Mouse (Mus musculus) layer of hippocampus, adult 18-20 months (tissue): ENCODE results near the gene Foxf1. TPM values are rescaled to one million over a fixed set of nuclear protein-coding genes. Genes with fewer than 3 reads are reported as not detected.

Source experiments
- DNase-seq, 2 experiments: peaks; one replicate each; pipeline ENCODE4 v3.0.0; 2022; ENCODE audit warnings: low spot score in 2 of 2
- microRNA-seq, 2 experiments: library from miRNA; unstranded; fragments of <30 nt; microRNA quantifications; one replicate each; pipeline ENCODE4 v1.2.0; 2021
- total RNA-seq, 2 experiments: library from RNA; stranded (reverse); gene quantifications; 2 replicates each; pipeline ENCODE4 v1.2.3; 2021

The Foxf1 gene
- total RNA-seq, 2 experiments from 2014 or later = 0.48 to 0.92 TPM

DNA sequence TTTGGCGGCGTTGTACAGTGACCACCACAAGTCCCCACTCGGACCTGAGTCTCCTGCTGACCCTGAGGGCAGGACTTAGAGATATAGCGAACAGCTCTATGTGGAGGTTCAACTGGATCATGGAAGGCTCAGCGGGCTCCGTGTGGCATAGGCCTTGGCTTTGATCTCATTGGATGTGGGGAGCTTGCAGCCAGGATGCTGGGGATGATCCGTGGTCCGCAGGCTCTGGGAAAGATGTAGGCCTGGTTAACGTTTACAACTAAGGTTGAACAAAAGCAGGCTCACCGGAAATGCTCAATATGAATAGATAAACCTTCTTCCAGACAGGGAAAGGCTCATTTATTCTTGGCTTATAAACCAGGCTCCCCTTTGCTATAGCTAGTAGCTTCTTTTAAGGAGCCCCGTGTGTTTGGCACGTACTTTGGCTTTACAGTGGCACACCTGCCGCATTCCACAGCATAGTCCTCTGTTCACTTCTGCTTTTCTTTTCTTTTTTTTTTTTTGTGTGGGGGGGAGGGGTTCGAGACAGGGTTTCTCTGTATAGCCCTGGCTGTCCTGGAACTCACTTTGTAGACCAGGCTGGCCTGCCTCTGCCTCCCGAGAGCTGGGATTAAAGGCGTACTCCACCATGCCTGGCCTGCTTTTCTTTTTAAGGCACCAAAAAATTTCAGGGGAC lies 45.2 kb downstream of the Foxf1 start:
- DNase-seq = no peak

DNA sequence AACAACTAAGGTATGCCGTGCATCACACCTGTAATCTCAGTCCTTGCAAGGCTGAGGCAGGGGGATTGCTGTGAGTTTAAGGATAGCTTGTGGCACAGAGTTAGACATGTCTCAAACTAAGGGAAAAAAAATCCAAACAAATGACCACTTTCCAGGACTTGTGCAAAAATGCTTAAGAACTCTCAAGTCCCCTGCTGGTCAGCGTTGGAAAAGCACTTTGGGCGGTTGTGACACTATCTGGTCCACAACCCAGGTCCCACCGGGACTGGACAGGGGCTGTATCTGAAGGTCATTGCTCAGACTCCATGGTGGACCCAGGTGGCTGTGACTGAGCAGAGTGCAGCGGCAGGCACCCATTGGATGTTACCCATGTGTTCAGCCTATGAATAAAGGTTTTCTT lies 46.3 kb downstream of the Foxf1 start:
- DNase-seq = no peak

DNA sequence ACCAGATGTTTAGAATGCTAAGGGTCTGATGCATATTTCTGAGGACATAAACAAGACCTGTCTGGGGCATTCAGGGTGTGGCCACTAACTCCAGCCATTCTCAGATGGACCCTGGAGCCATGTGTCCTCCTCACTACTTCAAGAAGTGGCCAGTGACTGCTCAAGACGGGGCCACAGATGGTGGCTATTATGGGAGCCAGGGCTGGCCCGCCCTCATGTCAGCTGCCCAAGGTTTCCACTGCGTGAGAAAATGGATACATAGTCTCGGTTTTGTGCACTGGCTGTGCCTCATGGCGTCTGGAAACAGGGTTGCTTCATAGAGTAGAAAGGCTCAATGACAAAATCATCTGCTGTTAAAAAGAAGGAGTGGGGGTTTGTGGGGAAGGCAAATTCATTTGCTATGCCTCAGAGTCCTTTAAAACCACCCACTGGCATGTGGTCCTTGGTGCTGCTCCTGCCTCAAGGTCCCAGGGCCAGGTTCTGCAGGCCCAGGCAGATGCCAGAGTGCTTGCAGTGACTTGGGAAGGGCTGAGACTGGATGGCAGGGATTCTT lies 48.9 kb downstream of the Foxf1 start:
- DNase-seq = no peak

DNA sequence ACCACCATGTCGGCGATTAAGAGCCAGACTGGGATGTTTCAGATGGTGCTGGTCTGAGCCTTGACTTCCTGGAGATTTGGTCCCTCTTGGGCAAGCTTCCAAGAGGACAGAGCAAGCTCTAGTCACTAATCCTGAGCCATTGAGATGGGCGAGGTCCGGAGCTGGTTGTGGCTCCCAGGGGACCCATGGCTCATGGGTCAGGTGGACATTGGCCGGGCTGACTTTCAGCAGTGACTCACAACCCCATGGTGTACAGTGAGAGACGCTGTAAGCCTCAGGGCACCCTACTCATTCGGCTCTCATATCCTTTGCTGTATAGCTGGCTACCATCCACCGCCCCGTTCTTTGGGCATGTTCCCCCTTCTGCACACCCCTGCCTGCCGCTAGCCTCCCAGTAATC lies 49.9 kb downstream of the Foxf1 start:
- no peak for DNase-seq

DNA sequence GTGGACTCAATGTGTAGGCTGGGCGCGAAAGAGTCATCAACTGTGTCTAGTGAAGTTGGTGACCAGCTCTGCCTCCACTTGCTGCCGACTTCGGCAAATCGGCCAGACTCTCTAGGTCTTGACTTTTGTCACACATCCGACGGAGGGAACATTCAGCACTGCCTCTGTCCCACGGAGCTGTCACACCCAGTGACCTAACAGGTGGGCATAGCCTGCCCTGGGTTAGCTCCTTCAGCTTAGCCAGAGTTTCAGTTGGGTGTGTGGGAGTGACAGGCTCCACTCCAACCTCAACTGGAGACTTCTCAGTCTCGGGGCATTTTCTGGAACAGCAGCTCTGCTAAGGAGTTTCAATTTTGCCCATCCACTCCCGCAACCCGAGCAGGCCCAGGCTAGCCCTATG lies 50.3 kb downstream of the Foxf1 start:
- DNase-seq = no peak

DNA sequence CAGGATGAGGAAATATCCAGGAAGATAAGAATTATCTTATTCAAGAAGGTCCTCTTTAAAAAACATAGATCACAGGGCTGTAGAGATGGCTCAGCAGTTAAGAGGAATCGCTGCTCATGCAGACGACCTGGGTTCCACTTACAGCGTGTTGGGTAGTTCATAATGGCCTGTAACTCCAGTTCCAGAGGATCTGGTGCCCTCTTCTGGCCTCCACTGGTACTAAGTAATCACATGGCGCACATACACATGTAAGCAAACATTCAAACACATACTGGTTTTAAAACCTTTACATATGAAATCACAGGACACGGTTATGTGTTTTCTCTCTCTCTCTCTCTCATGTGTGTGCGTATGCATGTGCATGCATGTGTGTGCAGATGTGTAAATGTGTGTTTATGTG lies 52.7 kb downstream of the Foxf1 start:
- no peak for DNase-seq

Small RNA genes within 50 kb of the gene (microRNA-seq; reads per million reads assigned to microRNA genes)
- 0 reads per million in 2 experiments for gene Gm27530

Other genes starting within 250 kb of the Foxf1 start
- 10 to 100 TPM; 36.6 to 37.2 TPM for gene Mthfsd, start 24.0 kb downstream of the Foxf1 start, total RNA-seq
- under 1 TPM; 0.69 to 0.96 TPM for gene Foxc2, start 31.8 kb downstream of the Foxf1 start, total RNA-seq
- not detected for gene Foxl1, start 43.6 kb downstream of the Foxf1 start, total RNA-seq